Mouse (Mus musculus) embryonic facial prominence, embryonic 11.5 days (tissue): ENCODE results near the gene Fkbp9. TPM values are rescaled to one million over a fixed set of nuclear protein-coding genes. Genes with fewer than 3 reads are reported as not detected.

Experiments used
- ATAC-seq: fragments of 200-750 bp; cut with Nextera tagmentation; replicated peaks from 2 replicates; pipeline ENCODE4 v1.8.0; 2017; ENCODE audit warnings: low read depth; ENCODE audit not compliant: insufficient number of reproducible peaks, low FRiP score, low TSS enrichment
- DNase-seq: peaks from one replicate; pipeline ENCODE4 v3.0.0-alpha.2; 2015; ENCODE audit warnings: low spot score
- H3K27ac ChIP-seq: fragments of 300-500 bp; sonication (generic); replicated peaks from 2 replicates; pipeline ENCODE4 v1.5.1; 2014; ENCODE audit warnings: mild to moderate bottlenecking, low read depth, low read length, control low read depth
- H3K27me3 ChIP-seq: fragments of 300-500 bp; sonication (generic); 2 replicates; pipeline ENCODE4 v1.6.1; 2014; ENCODE audit warnings: mild to moderate bottlenecking, low read length, moderate library complexity, mixed read lengths; ENCODE audit not compliant: control insufficient read depth, insufficient read depth
- H3K36me3 ChIP-seq: fragments of 300-500 bp; sonication (generic); replicated peaks from 2 replicates; pipeline ENCODE4 v1.6.1; 2014; ENCODE audit warnings: low read depth, mild to moderate bottlenecking, low read length, moderate library complexity, mixed read lengths; ENCODE audit not compliant: control insufficient read depth, insufficient read depth
- H3K4me1 ChIP-seq: fragments of 300-500 bp; sonication (generic); 2 replicates; pipeline ENCODE4 v1.6.1; 2014; ENCODE audit warnings: low read length, mixed read lengths; ENCODE audit not compliant: control insufficient read depth, insufficient read depth
- H3K4me2 ChIP-seq: fragments of 300-500 bp; sonication (generic); 2 replicates; pipeline ENCODE4 v1.6.1; 2014; ENCODE audit warnings: low read depth, mild to moderate bottlenecking, control low read depth, low read length, moderate library complexity
- H3K4me3 ChIP-seq: fragments of 300-500 bp; sonication (generic); 2 replicates; pipeline ENCODE4 v1.5.1; 2014; ENCODE audit warnings: low read depth, low read length, control low read depth
- H3K9ac ChIP-seq: fragments of 300-500 bp; sonication (generic); replicated peaks from 2 replicates; pipeline ENCODE4 v1.6.1; 2014; ENCODE audit warnings: mild to moderate bottlenecking, control low read depth, low read length
- H3K9me3 ChIP-seq: fragments of 300-500 bp; sonication (generic); replicated peaks from 2 replicates; pipeline ENCODE4 v1.6.1; 2016; ENCODE audit warnings: mild to moderate bottlenecking, low read length, inconsistent platforms, mixed read lengths; ENCODE audit not compliant: control insufficient read depth
- WGBS: fragments of 180-500 bp; shearing (Covaris S2); extraction: QIAGEN DNeasy Blood & Tissue Kit; methylation state at CpG from one replicate; pipeline ENCODE4 v1.1.7; 2014; 5-methylcytosine and 5-hydroxymethylcytosine counted together
- polyA plus RNA-seq: library from polyadenylated mRNA; unstranded; fragments of >200 nt; fragmentation: Nextera tagmentation; extraction: Ambion mirVana; gene quantifications from 2 replicates; pipeline ENCODE4 v1.2.1, GENCODE M21; 2014

Gene Fkbp9
- polyA plus RNA-seq, 1 experiment from 2014 or later: 82.1 TPM

DNA sequence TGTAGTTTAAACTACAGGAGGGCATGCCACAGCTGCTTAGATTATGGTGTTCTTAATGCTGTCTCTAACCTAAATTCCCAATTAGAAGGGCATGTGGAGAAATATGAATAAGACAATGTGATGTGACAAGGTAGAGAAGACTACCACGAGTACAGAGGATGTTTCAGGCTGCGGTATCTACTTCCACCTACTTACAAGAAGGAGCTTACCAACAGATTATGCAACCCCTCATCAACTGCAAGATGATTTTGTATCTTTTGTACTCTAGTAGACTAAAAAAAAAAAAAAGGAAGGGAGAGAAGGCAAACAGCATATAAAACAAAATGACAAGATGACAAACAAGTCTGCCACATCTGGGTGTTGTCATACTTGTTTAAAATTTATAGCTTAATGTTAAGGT, 76.5 kb downstream of the Fkbp9 start:
- DNase-seq: no peak
- WGBS: 96% methylated on average over 2 of the region's 2 CpGs
- Histone ChIP-seq H3K4me2 (no peak overlapping the region), H3K4me1 (no peaks in the 10 kb centered on the region), H3K4me3 (no peak overlapping the region), H3K27me3 (no peaks in the 10 kb centered on the region), H3K36me3 (no peaks in the 10 kb centered on the region), H3K9ac (no peak overlapping the region), H3K9me3 (no peaks in the 10 kb centered on the region), H3K27ac (no peak overlapping the region)
- no peak for ATAC-seq

DNA sequence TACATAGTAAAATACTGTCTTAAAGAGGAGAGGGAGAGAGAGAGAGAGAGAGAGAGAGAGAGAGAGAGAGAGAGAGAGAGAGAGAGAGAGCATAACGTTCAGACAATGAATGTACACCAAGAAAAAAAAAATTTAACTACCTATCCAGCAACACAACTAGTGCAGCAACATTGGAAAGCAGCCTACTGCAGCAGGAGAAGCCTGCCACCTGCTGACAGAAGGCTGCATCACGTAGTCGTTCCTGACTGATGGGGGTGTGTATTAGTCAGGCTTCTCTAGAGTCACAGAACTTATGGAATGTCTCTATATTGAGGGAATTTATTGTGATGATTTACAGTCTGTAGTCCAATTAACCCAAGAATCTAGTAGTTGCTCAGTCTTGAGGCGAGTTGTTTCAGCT, 77.1 kb downstream of the Fkbp9 start:
- H3K27me3 ChIP-seq: no peaks in the 10 kb centered on the region
- no peak overlapping the region for H3K4me3 ChIP-seq
- H3K4me2 ChIP-seq: no peak overlapping the region
- H3K9me3 ChIP-seq: no peaks in the 10 kb centered on the region
- no peak overlapping the region for H3K27ac ChIP-seq
- H3K4me1 ChIP-seq: no peaks in the 10 kb centered on the region
- H3K9ac ChIP-seq: no peak overlapping the region
- ATAC-seq (no peak), DNase-seq (peak; percentile 55)
- no peaks in the 10 kb centered on the region for H3K36me3 ChIP-seq
- 17% methylated on average over 4 of the region's 4 CpGs for WGBS

DNA sequence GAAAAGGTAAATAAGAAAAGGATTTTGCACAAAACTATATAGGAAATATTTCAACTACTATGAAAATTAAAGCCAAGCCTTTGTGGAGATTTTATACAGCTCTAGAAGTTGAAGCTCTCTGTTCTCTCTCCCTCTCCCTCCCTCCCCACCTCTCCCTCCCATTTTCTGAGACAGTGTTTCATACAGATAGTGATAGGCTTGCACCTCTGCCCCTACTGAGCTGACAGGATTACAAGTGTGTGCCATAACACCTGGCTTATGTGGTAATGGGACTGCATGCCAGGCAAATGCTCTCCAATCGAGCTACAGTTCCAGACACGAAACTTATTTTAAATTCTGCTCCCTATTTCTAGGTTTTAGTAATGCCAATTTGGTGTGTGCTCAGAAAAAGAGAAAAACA, 79.1 kb downstream of the Fkbp9 start:
- Histone ChIP-seq H3K4me1 (no peaks in the 10 kb centered on the region), H3K36me3 (no peaks in the 10 kb centered on the region), H3K9ac (no peak overlapping the region), H3K9me3 (no peaks in the 10 kb centered on the region), H3K4me3 (no peak overlapping the region), H3K4me2 (no peak overlapping the region), H3K27ac (no peak overlapping the region), H3K27me3 (no peaks in the 10 kb centered on the region)
- ATAC-seq (no peak), DNase-seq (no peak)
- 89% methylated on average over 2 of the region's 2 CpGs for WGBS

DNA sequence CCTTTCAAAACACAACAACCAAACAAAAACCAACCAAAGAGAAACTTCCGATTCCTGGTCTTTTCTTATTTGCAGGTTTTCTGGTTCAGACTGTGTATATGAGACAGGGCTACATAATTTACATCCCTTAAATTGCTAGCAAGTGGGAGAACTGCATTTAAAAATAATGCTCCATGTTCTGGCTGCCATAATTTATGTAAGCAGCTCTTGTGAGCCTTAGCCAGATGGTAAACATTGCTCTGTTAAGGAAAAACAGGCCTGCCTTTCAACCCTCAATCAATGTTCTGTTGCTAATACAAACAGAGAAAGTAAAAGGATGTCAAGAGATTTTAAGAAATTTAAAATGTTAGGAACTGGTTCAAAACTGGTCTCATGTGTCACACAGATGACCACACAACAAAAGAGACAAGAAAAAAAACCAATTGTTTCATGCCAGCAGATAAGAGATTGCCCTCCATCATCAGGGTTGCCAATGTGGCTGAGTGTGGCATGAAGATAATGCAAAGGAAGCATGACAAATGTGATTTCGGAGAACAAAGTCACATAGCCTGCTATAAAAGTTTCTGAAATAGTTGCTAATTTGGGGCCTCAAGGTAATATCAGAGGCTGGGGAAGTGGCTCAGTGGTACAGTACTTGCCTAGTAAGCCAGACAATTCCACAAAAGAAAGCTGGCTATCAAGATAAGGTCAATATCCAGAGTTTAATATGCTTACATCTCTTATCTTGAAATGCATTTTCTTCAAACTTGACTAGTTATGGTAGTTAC, 81.4 kb downstream of the Fkbp9 start:
- ATAC-seq: no peak
- Histone ChIP-seq H3K4me2 (no peak overlapping the region), H3K9me3 (no peaks in the 10 kb centered on the region), H3K9ac (no peak overlapping the region), H3K4me1 (no peaks in the 10 kb centered on the region), H3K27ac (no peak overlapping the region), H3K4me3 (no peak overlapping the region), H3K36me3 (no peaks in the 10 kb centered on the region), H3K27me3 (no peaks in the 10 kb centered on the region)
- 87% methylated on average over 2 of the region's 2 CpGs for WGBS
- DNase-seq: no peak

DNA sequence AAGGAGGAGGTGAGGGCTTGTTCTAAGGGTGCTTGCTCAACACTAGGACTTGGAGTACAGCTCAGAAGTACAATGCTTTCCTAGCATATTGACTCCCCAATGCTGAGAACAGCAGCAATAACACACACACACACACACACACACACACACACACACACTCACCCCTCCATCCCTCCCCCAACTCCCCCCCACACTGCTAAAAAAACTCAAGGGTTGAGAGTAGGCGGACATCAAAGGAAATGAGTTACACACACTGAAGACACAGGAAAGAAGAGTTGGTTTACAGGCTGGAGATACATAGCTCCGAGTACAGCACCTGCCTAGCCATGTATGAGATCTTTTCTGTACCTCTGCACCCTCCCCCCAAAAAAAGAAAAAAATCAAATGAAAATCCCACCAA, 84.4 kb downstream of the Fkbp9 start:
- no peak for DNase-seq
- ATAC-seq: no peak
- Histone ChIP-seq H3K27ac (no peak overlapping the region), H3K4me1 (no peaks in the 10 kb centered on the region), H3K27me3 (no peaks in the 10 kb centered on the region), H3K4me2 (no peak overlapping the region), H3K9ac (no peak overlapping the region), H3K9me3 (no peaks in the 10 kb centered on the region), H3K4me3 (no peak overlapping the region), H3K36me3 (no peaks in the 10 kb centered on the region)
- 89% methylated on average over 2 of the region's 2 CpGs for WGBS

DNA sequence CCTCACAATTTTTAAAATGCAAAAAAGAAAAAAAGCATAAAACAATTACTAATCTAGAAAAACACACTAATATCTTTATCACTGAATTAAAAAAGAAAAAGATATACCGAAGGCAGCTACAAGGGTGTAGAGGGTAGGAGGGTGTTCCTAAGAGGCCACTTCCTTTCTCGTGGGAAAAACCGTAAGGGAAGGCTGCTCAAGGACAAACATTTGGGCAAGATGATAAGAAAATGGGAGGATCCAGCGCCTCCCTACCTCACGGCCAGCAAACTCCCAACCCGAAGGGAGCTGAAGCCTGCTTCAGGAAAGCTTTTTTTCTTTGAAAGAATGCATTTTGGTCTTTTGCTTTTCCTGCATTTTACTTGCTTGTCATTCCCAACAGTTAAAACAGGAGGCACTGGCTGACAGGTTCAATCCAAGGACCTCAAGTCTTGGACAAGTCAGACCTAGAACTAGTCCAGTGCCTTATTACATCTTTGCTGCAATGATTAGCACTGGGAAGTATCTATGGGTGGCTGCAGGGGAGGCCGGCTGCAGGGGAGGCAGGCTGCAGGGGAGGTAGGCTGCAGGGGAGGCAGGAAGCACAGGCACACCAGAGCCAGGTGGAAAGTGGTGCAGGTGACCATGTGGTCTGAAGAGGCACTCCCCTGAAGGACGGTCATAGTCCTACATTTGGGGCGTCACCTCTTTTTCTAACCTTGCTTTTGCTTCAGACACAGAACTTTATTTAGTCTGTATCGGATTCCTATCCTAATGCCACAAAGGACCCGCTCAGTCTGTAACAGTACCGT, 85.9 kb downstream of the Fkbp9 start:
- Histone ChIP-seq H3K27me3 (no peaks in the 10 kb centered on the region), H3K4me2 (no peak overlapping the region), H3K27ac (no peak overlapping the region), H3K36me3 (no peaks in the 10 kb centered on the region), H3K4me3 (no peak overlapping the region), H3K9me3 (no peaks in the 10 kb centered on the region), H3K9ac (no peak overlapping the region), H3K4me1 (no peaks in the 10 kb centered on the region)
- DNase-seq: no peak
- no peak for ATAC-seq
- WGBS: 72% methylated on average over 12 of the region's 12 CpGs

DNA sequence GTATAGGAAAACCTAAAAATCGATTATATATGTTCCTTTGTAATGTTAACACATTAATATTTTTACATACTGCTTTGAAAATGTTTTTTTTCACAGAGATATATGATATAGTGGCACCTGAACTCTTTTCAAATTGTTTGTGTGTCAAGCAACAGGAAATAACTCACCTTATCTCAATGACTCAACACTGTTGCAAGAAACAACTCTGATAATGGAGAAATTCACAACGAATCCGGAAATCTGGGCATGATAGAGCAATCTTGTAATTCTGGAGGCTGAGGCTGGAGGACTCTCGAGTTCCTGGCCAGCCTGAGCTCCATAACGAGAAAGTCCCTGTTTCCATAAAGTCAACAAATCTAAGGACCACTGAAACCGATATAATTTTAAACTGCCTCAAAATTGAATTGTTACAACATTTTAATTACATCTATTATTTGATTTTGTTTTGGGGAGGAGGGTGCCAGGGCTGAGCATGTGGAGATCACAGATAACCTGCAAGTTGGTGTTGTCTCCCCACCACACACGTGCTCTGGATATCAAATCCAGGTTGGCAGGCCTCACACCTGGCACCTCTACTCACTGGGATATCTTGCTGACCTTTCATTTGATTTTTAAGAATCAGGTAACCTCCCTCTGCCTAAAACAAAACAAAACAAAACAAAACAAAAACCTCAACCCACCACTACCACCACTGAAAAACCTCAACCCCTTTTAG, 87.6 kb downstream of the Fkbp9 start:
- Histone ChIP-seq H3K36me3 (no peaks in the 10 kb centered on the region), H3K4me1 (no peaks in the 10 kb centered on the region), H3K27ac (no peak overlapping the region), H3K4me2 (no peak overlapping the region), H3K9ac (no peak overlapping the region), H3K9me3 (no peaks in the 10 kb centered on the region), H3K4me3 (no peak overlapping the region), H3K27me3 (no peaks in the 10 kb centered on the region)
- ATAC-seq: no peak
- no peak for DNase-seq
- WGBS: 82% methylated on average over 7 of the region's 7 CpGs
